Mouse (Mus musculus): ENCODE data around the gene Rhbdd2.

DNA sequence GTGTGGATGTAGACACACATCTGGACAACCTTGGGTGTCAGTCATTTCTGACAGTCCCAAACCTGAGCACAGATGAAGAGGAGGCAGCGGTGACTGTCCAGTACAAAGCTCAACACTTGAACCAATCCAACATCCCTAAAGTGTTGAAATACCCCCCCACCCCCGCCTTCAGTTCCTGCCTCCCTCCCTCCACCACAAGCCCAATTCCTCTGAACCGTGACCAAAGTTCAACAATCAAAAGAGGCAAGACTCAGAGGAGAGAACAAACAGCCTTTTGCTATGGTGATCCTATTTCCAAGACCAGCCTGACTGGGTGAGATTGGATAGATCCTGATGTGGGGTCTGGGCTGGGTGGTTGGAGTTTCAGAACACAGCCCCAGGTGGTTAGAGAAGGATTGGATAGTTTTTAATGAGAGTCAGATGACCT, 41.9 kb downstream of the Rhbdd2 start:
- TF ChIP-seq EP300 (IDR thresholded peaks at IDR 0.05; ENCODE audit: low read length) (no peak), MAFK (IDR thresholded peaks at IDR 0.05; ENCODE audit: insufficient replicate concordance, low read length) (no peak), GABPA (IDR thresholded peaks at IDR 0.05; ENCODE audit: insufficient replicate concordance, low read depth, low read length) (no peak), USF1 (IDR thresholded peaks at IDR 0.05; ENCODE audit: low read depth, low read length) (no peak), ZNF384 (IDR thresholded peaks at IDR 0.05; ENCODE audit: low read depth, low read length) (no peak), POLR2AphosphoS2 (IDR thresholded peaks at IDR 0.05; ENCODE audit: low read depth, low read length) (no peak), SIN3A (IDR thresholded peaks at IDR 0.05; ENCODE audit: low read length) (no peak), ZKSCAN1 (IDR thresholded peaks at IDR 0.05; ENCODE audit: borderline replicate concordance, low read depth, low read length) (no peak), JUND (conservative IDR thresholded peaks at IDR 0.05; ENCODE audit: low read depth, low read length) (no peak), ETS1 (conservative IDR thresholded peaks at IDR 0.05; ENCODE audit: low read depth, low read length) (no peak), MAX (IDR thresholded peaks at IDR 0.05; ENCODE audit: low read length) (no peak)
